Mouse (Mus musculus) embryonic fibroblast, embryonic 13.5 days (primary cell): Measurements from ENCODE around the gene Rab1a. TPM values are rescaled to one million over a fixed set of nuclear protein-coding genes. Genes with fewer than 3 reads are reported as not detected.

Experiments used
- H3K27ac ChIP-seq: 2 replicates; pipeline ENCODE4 v1.5.1; 2012; ENCODE audit warnings: low read length, control low read depth, inconsistent platforms; ENCODE audit not compliant: insufficient read depth
- H3K4me1 ChIP-seq: 2 replicates; pipeline ENCODE4 v1.6.1; 2011; ENCODE audit warnings: low read length; ENCODE audit not compliant: control insufficient read depth, insufficient read depth
- H3K4me3 ChIP-seq: 2 replicates; pipeline ENCODE4 v1.5.1; 2011; ENCODE audit warnings: mild to moderate bottlenecking, control low read depth, low read length; ENCODE audit not compliant: insufficient read depth
- CTCF ChIP-seq: IDR thresholded peaks from 2 replicates; pipeline ENCODE4 v1.5.1; 2011; ENCODE audit warnings: mild to moderate bottlenecking, control low read depth, low read length, moderate library complexity, borderline replicate concordance; ENCODE audit not compliant: insufficient read depth
- POLR2A ChIP-seq: IDR thresholded peaks from 2 replicates; pipeline ENCODE4 v1.6.1; 2011; ENCODE audit warnings: low read depth, mild to moderate bottlenecking, control low read depth, low read length, moderate library complexity
- polyA plus RNA-seq: library from polyadenylated mRNA; stranded (reverse); fragments of >200 nt; gene quantifications from 2 replicates; pipeline ENCODE4 v1.2.4, GENCODE M21; 2011; ENCODE audit warnings: low read depth; ENCODE audit not compliant: missing spikeins, insufficient read length

Rab1a gene
- polyA plus RNA-seq, 1 experiment, result 406 TPM

GRCm38 (mm10) chr11:20254791-20255190 is 53.6 kb downstream of the Rab1a start:
- Histone ChIP-seq H3K4me1 (peaks cover 4% of the 10 kb centered on the region), H3K4me3 (no peak overlapping the region), H3K27ac (no peak overlapping the region)
- no peak for TF ChIP-seq CTCF
- no peak for TF ChIP-seq POLR2A

- Histone ChIP-seq H3K4me1 (no peaks in the 10 kb centered on the region), H3K4me3 (no peak overlapping the region), H3K27ac (no peak overlapping the region)
- TF ChIP-seq POLR2A, result no peak
- TF ChIP-seq CTCF, result no peak
These were observed 61.6 kb downstream of the Rab1a start for GRCm38 (mm10) chr11:20262628-20263380.

DNA sequence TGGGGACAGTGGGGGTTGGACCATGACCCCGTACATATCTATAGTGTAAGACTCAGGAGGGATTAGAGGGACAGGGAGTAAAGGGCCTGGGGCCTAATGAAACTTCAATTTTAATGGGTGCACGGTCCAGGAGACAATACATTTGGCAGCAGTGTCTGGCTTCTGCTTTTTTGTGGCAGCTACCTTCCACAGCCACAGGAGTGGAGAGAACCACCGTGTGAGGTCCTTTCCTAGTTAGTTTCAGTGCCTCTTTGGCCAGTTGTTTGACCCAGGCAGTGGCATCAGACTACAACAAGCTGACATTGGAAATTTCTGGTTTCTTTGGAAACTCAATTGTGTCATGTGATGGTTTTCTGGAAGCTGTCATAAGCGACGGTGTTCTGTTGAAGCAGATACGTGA is 68.7 kb downstream of the Rab1a start:
- Histone ChIP-seq H3K4me3 (no peak overlapping the region), H3K27ac (no peak overlapping the region), H3K4me1 (no peaks in the 10 kb centered on the region)
- TF ChIP-seq CTCF (no peak), POLR2A (no peak)

GRCm38 (mm10) chr11:20275974-20276373 is 74.7 kb downstream of the Rab1a start:
- TF ChIP-seq CTCF (no peak), POLR2A (no peak)
- no peak overlapping the region for H3K27ac ChIP-seq
- H3K4me1 ChIP-seq, result no peaks in the 10 kb centered on the region
- no peak overlapping the region for H3K4me3 ChIP-seq

Other genes starting within 250 kb of the Rab1a start
- 194 and 242 TPM in 2 replicates for gene Actr2, start 88.5 kb upstream of the Rab1a start, polyA plus RNA-seq
- 14.7 and 17.4 TPM in 2 replicates for gene Cep68, start 48.0 kb downstream of the Rab1a start, polyA plus RNA-seq
- 45.2 and 61.5 TPM in 2 replicates for gene Slc1a4, start 131.3 kb downstream of the Rab1a start, polyA plus RNA-seq